Mouse (Mus musculus): ENCODE results near the gene Wbp11. TPM values are rescaled to one million over a fixed set of nuclear protein-coding genes. Genes with fewer than 3 reads are reported as not detected.

Gene Wbp11
- polyA plus RNA-seq, 1 experiment from 2014 or later, result 93.5 TPM

GRCm38 (mm10) chr6:136769143-136769542 lies 58.9 kb downstream of the Wbp11 start:
- 72% methylated on average over 8 of the region's 8 CpGs for WGBS (ENCODE audit: insufficient replicate concordance)
- H3K27ac ChIP-seq (ENCODE audit: low read depth, low read length), result no peak overlapping the region
- no peaks in the 10 kb centered on the region for H3K36me3 ChIP-seq (ENCODE audit: control insufficient read depth, insufficient read depth, low read length)
- H3K9ac ChIP-seq (ENCODE audit: low read depth, low read length), result no peak overlapping the region
- no peaks in the 10 kb centered on the region for H3K27me3 ChIP-seq (ENCODE audit: control insufficient read depth, insufficient read depth, low read length)
- H3K4me2 ChIP-seq, result no peak overlapping the region
- peaks cover 6% of the 10 kb centered on the region; the same call in 1 of the 2 replicates for H3K4me1 ChIP-seq (ENCODE audit: control insufficient read depth, insufficient read depth, low read length)
- ATAC-seq (replicated peaks; ENCODE audit: insufficient number of reproducible peaks, low FRiP score, low TSS enrichment), result no peak
- H3K4me3 ChIP-seq (ENCODE audit: low read depth, low read length), result no peak overlapping the region
- H3K9me3 ChIP-seq (replicated peaks; ENCODE audit: control insufficient read depth, low read length), result no peaks in the 10 kb centered on the region

- Histone ChIP-seq H3K27ac (ENCODE audit: low read depth, low read length) (no peak overlapping the region), H3K27me3 (ENCODE audit: control insufficient read depth, insufficient read depth, low read length) (no peaks in the 10 kb centered on the region), H3K4me3 (ENCODE audit: low read depth, low read length) (no peak overlapping the region), H3K4me1 (ENCODE audit: control insufficient read depth, insufficient read depth, low read length) (peaks cover 12% of the 10 kb centered on the region), H3K9ac (ENCODE audit: low read depth, low read length) (no peak overlapping the region), H3K4me2 (no peak overlapping the region; the same call in 1 of the 2 replicates), H3K9me3 (replicated peaks; ENCODE audit: control insufficient read depth, low read length) (no peaks in the 10 kb centered on the region), H3K36me3 (ENCODE audit: control insufficient read depth, insufficient read depth, low read length) (no peaks in the 10 kb centered on the region)
- ATAC-seq (replicated peaks; ENCODE audit: insufficient number of reproducible peaks, low FRiP score, low TSS enrichment), result peak; percentile 49; the same call in 1 of the 2 replicates
- 22% methylated on average over 1 of the region's 1 CpGs for WGBS (ENCODE audit: insufficient replicate concordance)
Measured at GRCm38 (mm10) chr6:136763912-136764311, 64.1 kb downstream of the Wbp11 start.

Small RNA genes lying within 50 kb of the gene (microRNA-seq; reads per million reads assigned to microRNA genes)
- not detected for gene Gm44364 (ENCODE audit: borderline number of aligned reads)

Other genes starting within 250 kb of the Wbp11 start
- 5.3 and 5.4 TPM in 2 replicates for gene Plbd1, start 166.3 kb downstream of the Wbp11 start, polyA plus RNA-seq (2014; fragmentation: Nextera tagmentation; extraction: Ambion mirVana)
- 0.11 TPM in 1 of 2 replicates, not detected in the other for gene Gucy2c, start 46.5 kb downstream of the Wbp11 start, polyA plus RNA-seq (2014; fragmentation: Nextera tagmentation; extraction: Ambion mirVana)
- 0.17 and 0.51 TPM in 2 replicates for gene Hist4h4, start 23.8 kb downstream of the Wbp11 start, polyA plus RNA-seq (2014; fragmentation: Nextera tagmentation; extraction: Ambion mirVana)
- gene H2afj, start 20.0 kb downstream of the Wbp11 start, polyA plus RNA-seq (2014; fragmentation: Nextera tagmentation; extraction: Ambion mirVana), result 81.7 and 91.1 TPM in 2 replicates
- gene BC049715, start 607 bp downstream of the Wbp11 start, polyA plus RNA-seq (2014; fragmentation: Nextera tagmentation; extraction: Ambion mirVana), result 1.6 and 2.1 TPM in 2 replicates
- gene Smco3, start 7.2 kb upstream of the Wbp11 start, polyA plus RNA-seq (2014; fragmentation: Nextera tagmentation; extraction: Ambion mirVana), result not detected in 2 replicates
- gene Art4, start 29.5 kb upstream of the Wbp11 start, polyA plus RNA-seq (2014; fragmentation: Nextera tagmentation; extraction: Ambion mirVana), result 13.2 and 15.1 TPM in 2 replicates
- gene Mgp, start 47.6 kb upstream of the Wbp11 start, polyA plus RNA-seq (2014; fragmentation: Nextera tagmentation; extraction: Ambion mirVana), result 73.6 and 75.1 TPM in 2 replicates
- gene Erp27, start 93.9 kb upstream of the Wbp11 start, polyA plus RNA-seq (2014; fragmentation: Nextera tagmentation; extraction: Ambion mirVana), result 1.3 and 1.5 TPM in 2 replicates
- 0.43 TPM in 1 of 2 replicates, not detected in the other for gene Pde6h, start 95.6 kb upstream of the Wbp11 start, polyA plus RNA-seq (2014; fragmentation: Nextera tagmentation; extraction: Ambion mirVana)
- 115 and 128 TPM in 2 replicates for gene Arhgdib, start 113.7 kb upstream of the Wbp11 start, polyA plus RNA-seq (2014; fragmentation: Nextera tagmentation; extraction: Ambion mirVana)